Mouse (Mus musculus): ENCODE data around the gene Ube2e2. TPM values are rescaled to one million over a fixed set of nuclear protein-coding genes. Genes with fewer than 3 reads are reported as not detected.
"Not testable (repeated sequence)": the region's sequence is repeated elsewhere in the genome, so short reads cannot be mapped to it uniquely, and the experiment has no call there.

Gene Ube2e2
- polyA plus RNA-seq, 1 experiment from 2014 or later = 72.8 TPM

DNA sequence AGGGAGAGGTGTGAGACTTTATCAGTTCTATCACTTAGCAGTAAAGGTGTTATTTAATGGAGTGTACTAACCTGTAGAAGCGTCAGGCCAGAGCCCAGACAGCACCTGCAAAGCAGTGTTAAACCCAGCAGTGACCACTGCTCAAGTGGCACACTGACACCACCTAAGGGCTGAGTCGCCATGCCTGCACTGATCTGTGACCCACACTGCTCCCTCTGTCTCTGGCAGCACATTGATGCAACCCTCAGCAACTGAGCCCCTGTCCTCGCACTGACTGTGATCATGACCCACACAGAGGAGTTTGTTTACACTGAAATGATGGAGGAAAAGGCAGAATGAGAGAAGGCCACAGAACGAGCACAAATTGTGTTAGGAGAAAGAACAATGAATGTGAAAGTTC is 321.2 kb downstream of the Ube2e2 start:
- WGBS = 63% methylated on average over 4 of the region's 4 CpGs
- Histone ChIP-seq H3K4me1 (ENCODE audit: control insufficient read depth, insufficient read depth, low read length) (no peaks in the 10 kb centered on the region), H3K4me2 (ENCODE audit: low read depth, low read length) (no peak overlapping the region)

DNA sequence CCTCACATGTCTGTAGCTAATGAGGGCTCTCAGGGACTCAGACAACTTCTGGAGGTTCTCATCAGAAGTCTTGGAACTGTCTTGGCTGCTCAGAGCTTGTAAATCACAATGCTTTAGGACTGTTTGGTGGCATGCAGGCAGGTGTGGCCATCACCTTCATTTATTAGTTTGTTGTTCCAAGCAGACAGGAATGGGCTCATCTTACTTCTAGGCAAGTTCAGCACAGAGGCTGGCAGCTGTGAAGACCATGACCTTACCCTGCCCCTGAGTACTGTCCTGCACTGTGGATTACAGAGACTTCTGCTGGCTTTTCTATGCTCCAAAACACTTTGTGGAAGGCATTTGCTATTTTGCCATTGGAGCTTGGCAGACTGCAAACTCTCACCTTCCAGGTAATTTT is 324.5 kb downstream of the Ube2e2 start:
- H3K4me2 ChIP-seq (ENCODE audit: low read depth, low read length) = no peak overlapping the region
- DNase-seq (ENCODE audit: low spot score) = no peak
- no peak for ATAC-seq (ENCODE audit: low read depth)
- H3K27me3 ChIP-seq (replicated peaks; ENCODE audit: control insufficient read depth, insufficient read depth, low read length) = no peaks in the 10 kb centered on the region
- no peaks in the 10 kb centered on the region for H3K9me3 ChIP-seq (ENCODE audit: control insufficient read depth, low read length)
- no peak overlapping the region for H3K4me3 ChIP-seq (ENCODE audit: low read depth, low read length)
- H3K27ac ChIP-seq (replicated peaks; ENCODE audit: low read depth, low read length) = no peak overlapping the region
- no peaks in the 10 kb centered on the region for H3K4me1 ChIP-seq (ENCODE audit: control insufficient read depth, insufficient read depth, low read length)
- H3K9ac ChIP-seq (ENCODE audit: low read depth, low read length) = no peak overlapping the region
- no peaks in the 10 kb centered on the region for H3K36me3 ChIP-seq (ENCODE audit: control insufficient read depth, insufficient read depth, low read length)

More for the DNA sequence above, 321.2 kb downstream of the Ube2e2 start:
- Histone ChIP-seq H3K9me3 (ENCODE audit: control insufficient read depth, low read length) (no peaks in the 10 kb centered on the region), H3K36me3 (ENCODE audit: control insufficient read depth, insufficient read depth, low read length) (no peaks in the 10 kb centered on the region), H3K9ac (ENCODE audit: low read depth, low read length) (no peak overlapping the region), H3K27me3 (replicated peaks; ENCODE audit: control insufficient read depth, insufficient read depth, low read length) (no peaks in the 10 kb centered on the region), H3K4me3 (ENCODE audit: low read depth, low read length) (no peak overlapping the region), H3K27ac (replicated peaks; ENCODE audit: low read depth, low read length) (no peak overlapping the region)
- ATAC-seq (ENCODE audit: low read depth) (peak; percentile 72; the same call in 1 of the 2 replicates), DNase-seq (ENCODE audit: low spot score) (peak; percentile 5)

DNA sequence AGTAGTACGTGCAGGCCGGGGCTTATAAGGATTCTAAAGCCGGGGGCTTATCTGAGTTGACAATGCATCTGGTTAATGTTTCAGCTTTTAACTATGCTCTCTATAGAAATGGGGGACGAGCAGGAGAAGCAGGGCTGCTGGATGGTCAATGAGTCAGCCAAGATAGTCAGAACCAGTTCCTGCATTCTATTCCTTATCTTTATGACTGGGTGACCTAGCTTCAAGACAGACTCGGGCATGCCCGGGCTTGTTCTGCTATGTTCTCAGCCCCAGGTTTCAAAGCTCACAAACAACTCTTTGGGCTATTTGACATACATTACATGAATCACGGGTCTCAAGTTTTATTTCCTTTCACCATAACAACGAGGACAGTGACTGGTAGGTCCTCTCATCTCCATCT is 329.1 kb downstream of the Ube2e2 start:
- not testable (repeated sequence) for H3K4me1 ChIP-seq (ENCODE audit: control insufficient read depth, insufficient read depth, low read length); H3K4me3 ChIP-seq (ENCODE audit: low read depth, low read length); H3K36me3 ChIP-seq (ENCODE audit: control insufficient read depth, insufficient read depth, low read length); ATAC-seq (ENCODE audit: low read depth); H3K9ac ChIP-seq (ENCODE audit: low read depth, low read length); H3K4me2 ChIP-seq (ENCODE audit: low read depth, low read length); H3K27me3 ChIP-seq (replicated peaks; ENCODE audit: control insufficient read depth, insufficient read depth, low read length); H3K27ac ChIP-seq (replicated peaks; ENCODE audit: low read depth, low read length); DNase-seq (ENCODE audit: low spot score)
- H3K9me3 ChIP-seq (ENCODE audit: control insufficient read depth, low read length) = peaks cover 15% of the 10 kb centered on the region
- WGBS = 83% methylated on average over 8 of the region's 8 CpGs

DNA sequence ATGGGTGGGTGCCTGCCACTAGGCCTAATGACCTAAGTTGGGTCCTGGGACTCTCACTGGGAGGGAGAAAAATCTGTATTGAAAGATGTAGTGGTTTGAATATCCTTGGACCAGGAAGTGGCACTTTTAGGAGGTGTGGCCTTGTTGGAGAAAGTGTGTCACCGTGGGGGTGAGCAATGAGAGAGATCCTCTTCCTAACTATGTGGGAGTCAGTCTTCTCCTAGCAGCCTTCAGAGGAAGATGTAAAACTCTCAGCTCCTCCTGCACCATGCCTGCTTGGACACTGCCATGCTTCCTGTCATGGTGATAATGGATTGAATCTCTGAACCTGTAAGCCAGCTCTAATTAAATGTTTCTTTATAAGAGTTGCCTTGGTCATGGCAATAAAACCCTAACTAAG is 338.8 kb downstream of the Ube2e2 start:
- no peak for DNase-seq (ENCODE audit: low spot score)
- no peak overlapping the region for H3K4me2 ChIP-seq (ENCODE audit: low read depth, low read length)
- no peaks in the 10 kb centered on the region for H3K9me3 ChIP-seq (ENCODE audit: control insufficient read depth, low read length)
- H3K27ac ChIP-seq (replicated peaks; ENCODE audit: low read depth, low read length) = no peak overlapping the region
- H3K4me3 ChIP-seq (ENCODE audit: low read depth, low read length) = no peak overlapping the region
- H3K36me3 ChIP-seq (ENCODE audit: control insufficient read depth, insufficient read depth, low read length) = no peaks in the 10 kb centered on the region
- WGBS = 52% methylated on average over 1 of the region's 1 CpGs
- ATAC-seq (ENCODE audit: low read depth) = no peak
- no peaks in the 10 kb centered on the region for H3K4me1 ChIP-seq (ENCODE audit: control insufficient read depth, insufficient read depth, low read length)
- no peak overlapping the region for H3K9ac ChIP-seq (ENCODE audit: low read depth, low read length)
- no peaks in the 10 kb centered on the region for H3K27me3 ChIP-seq (replicated peaks; ENCODE audit: control insufficient read depth, insufficient read depth, low read length)

DNA sequence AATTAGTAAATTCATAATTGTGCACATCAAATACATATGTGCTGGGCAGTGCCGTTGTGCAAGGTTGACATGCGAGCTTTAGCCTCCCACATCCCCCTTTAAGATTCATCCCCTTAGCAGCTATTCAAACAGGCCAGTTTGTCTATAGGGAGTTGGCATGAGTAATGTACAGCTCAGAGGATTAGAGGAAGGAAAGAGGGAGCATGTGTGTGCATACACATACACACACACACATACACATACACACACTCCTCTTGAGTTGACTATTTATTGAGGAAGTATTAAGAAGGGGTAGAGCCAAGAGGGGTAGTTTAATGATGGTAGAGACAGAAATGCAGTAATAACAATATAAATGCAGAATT is 339.5 kb downstream of the Ube2e2 start:
- 46% methylated on average over 2 of the region's 2 CpGs for WGBS
- H3K36me3 ChIP-seq (ENCODE audit: control insufficient read depth, insufficient read depth, low read length) = no peaks in the 10 kb centered on the region

DNA sequence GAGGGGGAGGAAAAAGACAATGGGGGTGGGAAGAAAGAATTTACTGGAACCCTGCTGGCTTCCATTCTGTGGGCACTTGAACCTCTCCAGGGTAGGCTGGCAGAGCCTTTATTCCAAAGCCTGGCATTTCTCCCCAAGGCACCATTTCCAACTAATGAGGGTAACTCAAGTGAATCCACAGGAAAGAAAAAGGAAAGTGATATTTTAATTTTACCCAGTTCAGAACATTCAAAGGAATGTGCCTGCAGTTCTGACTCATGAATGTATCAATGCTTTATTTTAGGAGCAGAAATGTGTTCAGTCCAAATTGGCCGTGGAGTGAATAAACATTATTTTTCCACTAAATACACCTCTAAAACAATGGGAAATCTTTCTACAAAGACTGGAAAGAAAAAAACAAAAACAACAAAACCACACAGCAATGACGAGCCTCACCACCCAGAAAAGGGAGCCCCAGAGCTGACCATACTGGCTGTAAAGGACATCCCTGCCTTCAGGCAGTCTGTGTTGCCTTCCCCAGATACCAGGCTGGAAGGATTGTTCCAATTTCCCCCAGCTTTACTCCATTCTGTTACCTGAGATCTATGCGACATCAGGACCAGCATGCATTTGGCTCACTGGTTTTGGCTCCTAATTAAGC is 340.0 kb downstream of the Ube2e2 start:
- no peak for DNase-seq (ENCODE audit: low spot score)
- Histone ChIP-seq H3K36me3 (ENCODE audit: control insufficient read depth, insufficient read depth, low read length) (no peaks in the 10 kb centered on the region), H3K4me1 (ENCODE audit: control insufficient read depth, insufficient read depth, low read length) (no peaks in the 10 kb centered on the region), H3K9ac (ENCODE audit: low read depth, low read length) (no peak overlapping the region), H3K9me3 (ENCODE audit: control insufficient read depth, low read length) (no peaks in the 10 kb centered on the region), H3K27ac (replicated peaks; ENCODE audit: low read depth, low read length) (no peak overlapping the region), H3K4me3 (ENCODE audit: low read depth, low read length) (no peak overlapping the region), H3K4me2 (ENCODE audit: low read depth, low read length) (no peak overlapping the region), H3K27me3 (replicated peaks; ENCODE audit: control insufficient read depth, insufficient read depth, low read length) (no peaks in the 10 kb centered on the region)
- 48% methylated on average over 3 of the region's 3 CpGs for WGBS
- no peak for ATAC-seq (ENCODE audit: low read depth)

More for the DNA sequence above, 339.5 kb downstream of the Ube2e2 start:
- Histone ChIP-seq H3K4me1 (ENCODE audit: control insufficient read depth, insufficient read depth, low read length) (no peaks in the 10 kb centered on the region), H3K27me3 (replicated peaks; ENCODE audit: control insufficient read depth, insufficient read depth, low read length) (no peaks in the 10 kb centered on the region), H3K27ac (replicated peaks; ENCODE audit: low read depth, low read length) (no peak overlapping the region), H3K9ac (ENCODE audit: low read depth, low read length) (no peak overlapping the region), H3K4me3 (ENCODE audit: low read depth, low read length) (no peak overlapping the region), H3K9me3 (ENCODE audit: control insufficient read depth, low read length) (no peaks in the 10 kb centered on the region), H3K4me2 (ENCODE audit: low read depth, low read length) (no peak overlapping the region)
- ATAC-seq (ENCODE audit: low read depth) (no peak), DNase-seq (ENCODE audit: low spot score) (no peak)

DNA sequence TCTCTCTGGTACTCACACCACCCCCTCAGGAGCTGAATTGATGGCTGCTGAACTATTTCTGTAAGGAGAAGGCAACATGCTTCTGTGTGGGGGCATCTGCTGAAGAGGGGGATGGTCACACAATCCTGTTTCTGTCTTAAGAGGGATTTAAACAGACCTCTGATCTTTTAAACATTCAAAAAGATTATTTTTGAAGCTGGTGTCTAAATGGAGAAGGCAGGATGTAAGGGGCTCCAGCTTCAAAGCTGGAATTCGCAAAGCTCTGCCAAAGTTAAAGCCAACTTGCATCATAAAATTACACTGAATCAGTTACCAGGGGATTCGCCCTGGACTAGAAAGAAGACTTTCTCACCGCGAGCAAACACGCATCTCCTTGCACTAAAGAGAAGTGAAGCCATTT is 346.5 kb downstream of the Ube2e2 start:
- peak; percentile 68 for DNase-seq (ENCODE audit: low spot score)
- Histone ChIP-seq H3K4me2 (ENCODE audit: low read depth, low read length) (no peak overlapping the region), H3K27ac (replicated peaks; ENCODE audit: low read depth, low read length) (no peak overlapping the region), H3K9me3 (ENCODE audit: control insufficient read depth, low read length) (no peaks in the 10 kb centered on the region), H3K4me1 (ENCODE audit: control insufficient read depth, insufficient read depth, low read length) (no peaks in the 10 kb centered on the region), H3K27me3 (replicated peaks; ENCODE audit: control insufficient read depth, insufficient read depth, low read length) (no peaks in the 10 kb centered on the region), H3K9ac (ENCODE audit: low read depth, low read length) (no peak overlapping the region), H3K4me3 (ENCODE audit: low read depth, low read length) (no peak overlapping the region), H3K36me3 (ENCODE audit: control insufficient read depth, insufficient read depth, low read length) (no peaks in the 10 kb centered on the region)
- 47% methylated on average over 5 of the region's 5 CpGs for WGBS
- ATAC-seq (ENCODE audit: low read depth) = no peak

DNA sequence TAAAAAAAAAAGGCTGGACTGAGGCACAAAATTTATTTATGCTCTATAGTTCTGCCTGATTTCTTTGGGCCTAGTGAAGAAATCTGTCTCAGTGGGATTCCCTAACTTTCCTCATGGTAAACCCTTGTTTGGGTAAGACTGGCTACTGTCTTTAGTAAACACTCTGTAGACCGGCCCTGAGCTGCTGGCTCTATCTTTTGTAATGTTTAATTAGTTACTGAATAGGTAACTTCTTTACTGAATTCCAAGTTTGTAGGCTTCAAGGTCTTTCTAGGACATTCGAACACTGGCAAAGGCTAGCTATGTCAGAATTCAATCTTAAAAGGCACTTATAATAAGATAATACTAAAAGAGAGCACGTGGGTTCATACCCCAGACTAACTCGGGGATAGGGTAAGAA is 355.0 kb downstream of the Ube2e2 start:
- H3K27me3 ChIP-seq (replicated peaks; ENCODE audit: control insufficient read depth, insufficient read depth, low read length); H3K9ac ChIP-seq (ENCODE audit: low read depth, low read length); H3K9me3 ChIP-seq (ENCODE audit: control insufficient read depth, low read length); H3K4me3 ChIP-seq (ENCODE audit: low read depth, low read length); H3K27ac ChIP-seq (replicated peaks; ENCODE audit: low read depth, low read length); H3K36me3 ChIP-seq (ENCODE audit: control insufficient read depth, insufficient read depth, low read length); DNase-seq (ENCODE audit: low spot score); ATAC-seq (ENCODE audit: low read depth); H3K4me1 ChIP-seq (ENCODE audit: control insufficient read depth, insufficient read depth, low read length); H3K4me2 ChIP-seq (ENCODE audit: low read depth, low read length): not testable (repeated sequence)
- 73% methylated on average over 4 of the region's 4 CpGs for WGBS

DNA sequence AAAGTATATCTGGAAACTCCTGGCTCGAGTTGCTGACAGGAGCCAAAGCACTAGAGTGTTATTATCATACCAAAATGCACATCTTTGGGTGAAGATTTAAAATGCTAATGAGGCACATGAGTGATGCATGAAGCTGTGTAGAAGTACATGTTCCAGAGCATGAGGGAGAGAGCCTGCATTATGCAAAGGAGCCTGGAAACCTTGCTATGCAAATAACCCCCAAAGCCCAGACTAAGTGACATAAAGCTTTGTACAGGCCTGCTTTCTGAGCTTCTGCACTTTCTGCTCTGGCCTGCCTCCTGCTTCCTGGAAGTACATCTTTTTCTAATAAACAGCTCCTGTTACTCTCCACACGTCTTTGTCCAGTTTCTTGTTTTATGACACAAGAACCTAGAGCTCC is 363.2 kb downstream of the Ube2e2 start:
- WGBS = 46% methylated on average over 2 of the region's 2 CpGs
- no peak for DNase-seq (ENCODE audit: low spot score)
- H3K4me2 ChIP-seq (ENCODE audit: low read depth, low read length) = no peak overlapping the region
- no peaks in the 10 kb centered on the region for H3K4me1 ChIP-seq (ENCODE audit: control insufficient read depth, insufficient read depth, low read length)
- H3K27ac ChIP-seq (replicated peaks; ENCODE audit: low read depth, low read length) = no peak overlapping the region
- no peaks in the 10 kb centered on the region for H3K27me3 ChIP-seq (replicated peaks; ENCODE audit: control insufficient read depth, insufficient read depth, low read length)
- no peak overlapping the region for H3K9ac ChIP-seq (ENCODE audit: low read depth, low read length)
- H3K4me3 ChIP-seq (ENCODE audit: low read depth, low read length) = no peak overlapping the region
- no peaks in the 10 kb centered on the region for H3K36me3 ChIP-seq (ENCODE audit: control insufficient read depth, insufficient read depth, low read length)
- H3K9me3 ChIP-seq (ENCODE audit: control insufficient read depth, low read length) = no peaks in the 10 kb centered on the region
- ATAC-seq (ENCODE audit: low read depth) = no peak
